Mouse (Mus musculus) lung, embryonic 16.5 days (tissue): ENCODE results near the gene Serpind1. TPM values are rescaled to one million over a fixed set of nuclear protein-coding genes. Genes with fewer than 3 reads are reported as not detected.

Experiments used
- ATAC-seq: fragments of 200-750 bp; cut with Nextera tagmentation; 2 replicates; pipeline ENCODE4 v1.8.0; 2017; ENCODE audit warnings: low read depth, mild to moderate bottlenecking, moderate library complexity
- H3K27ac ChIP-seq: fragments of 300-500 bp; sonication (generic); 2 replicates; pipeline ENCODE4 v1.5.1; 2014; ENCODE audit warnings: mild to moderate bottlenecking, control low read depth, low read length
- H3K27me3 ChIP-seq: fragments of 300-500 bp; sonication (generic); 2 replicates; pipeline ENCODE4 v1.6.1; 2014; ENCODE audit warnings: low read depth, low read length, mixed read lengths; ENCODE audit not compliant: control insufficient read depth, insufficient read depth
- H3K36me3 ChIP-seq: fragments of 300-500 bp; sonication (generic); 2 replicates; pipeline ENCODE4 v1.6.1; 2014; ENCODE audit warnings: low read length; ENCODE audit not compliant: control insufficient read depth, insufficient read depth
- H3K4me1 ChIP-seq: fragments of 300-500 bp; sonication (generic); replicated peaks from 2 replicates; pipeline ENCODE4 v1.6.1; 2014; ENCODE audit warnings: low read length, mixed read lengths; ENCODE audit not compliant: control insufficient read depth, insufficient read depth
- H3K4me2 ChIP-seq: fragments of 300-500 bp; sonication (generic); 2 replicates; pipeline ENCODE4 v1.6.1; 2014; ENCODE audit warnings: low read depth, low read length, control low read depth
- H3K4me3 ChIP-seq: fragments of 300-500 bp; sonication (generic); 2 replicates; pipeline ENCODE4 v1.5.1; 2014; ENCODE audit warnings: mild to moderate bottlenecking, low read length, control low read depth
- H3K9ac ChIP-seq: fragments of 300-500 bp; sonication (generic); 2 replicates; pipeline ENCODE4 v1.6.1; 2014; ENCODE audit warnings: low read length, control low read depth
- H3K9me3 ChIP-seq: fragments of 300-500 bp; sonication (generic); 2 replicates; pipeline ENCODE4 v1.6.1; 2016; ENCODE audit warnings: low read length; ENCODE audit not compliant: control insufficient read depth
- WGBS: fragments of 180-500 bp; shearing (Covaris S2); extraction: QIAGEN DNeasy Blood & Tissue Kit; methylation state at CpG from one replicate; pipeline ENCODE4 v1.1.7; 2014; 5-methylcytosine and 5-hydroxymethylcytosine counted together
- polyA plus RNA-seq: library from polyadenylated mRNA; unstranded; fragments of >200 nt; fragmentation: Nextera tagmentation; extraction: Ambion mirVana; gene quantifications from 2 replicates; pipeline ENCODE4 v1.2.1, GENCODE M21; 2015

The Serpind1 gene
- 0.70 and 3.3 TPM in 2 replicates for polyA plus RNA-seq

DNA sequence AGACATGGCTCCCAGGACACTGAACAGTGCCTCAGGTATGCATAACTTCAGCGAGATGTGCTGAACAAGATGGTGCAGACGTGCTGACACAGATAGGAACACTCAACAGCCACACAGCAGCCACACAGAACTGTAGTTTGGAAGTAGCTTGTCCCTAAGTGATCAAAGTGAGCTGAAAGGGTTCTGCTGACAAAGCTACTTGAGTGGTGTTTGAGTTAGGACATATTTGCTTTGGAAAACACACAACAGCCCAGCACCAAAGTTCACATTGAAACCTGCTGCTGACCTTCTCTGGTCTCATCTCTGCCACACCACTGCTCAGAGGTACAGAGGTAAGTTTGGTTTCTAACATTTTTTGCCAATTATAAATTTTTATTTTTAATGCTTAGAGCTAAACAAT is at the start of gene Serpind1:
Gene Serpind1, plus strand, starts transcription at position 256 of the 400 bp plus-strand sequence.
- H3K27me3 ChIP-seq: no peaks in the 10 kb centered on the region
- H3K9ac ChIP-seq: no peak within 1 kb of the TSS
- no peak within 1 kb of the TSS for H3K4me3 ChIP-seq
- no peak within 1 kb of the TSS for H3K4me2 ChIP-seq
- no peak for ATAC-seq
- H3K4me1 ChIP-seq: 0 out of 2 replicates have a peak, but pooled peaks cover 3% of the 10 kb centered on the region
- no peak within 1 kb of the TSS for H3K27ac ChIP-seq
- 38% methylated on average over 2 of the region's 2 CpGs for WGBS
- no peaks in the 10 kb centered on the region for H3K9me3 ChIP-seq
- no peaks in the 10 kb centered on the region for H3K36me3 ChIP-seq

GRCm38 (mm10) chr16:17283151-17283550 is 48.0 kb upstream of the Serpind1 start:
- no peaks in the 10 kb centered on the region for H3K4me1 ChIP-seq
- no peak overlapping the region for H3K4me2 ChIP-seq
- peaks cover 11% of the 10 kb centered on the region for H3K36me3 ChIP-seq
- H3K9me3 ChIP-seq: no peaks in the 10 kb centered on the region
- no peak for ATAC-seq
- H3K9ac ChIP-seq: no peak overlapping the region
- no peak overlapping the region for H3K4me3 ChIP-seq
- peaks cover 5% of the 10 kb centered on the region for H3K27me3 ChIP-seq
- WGBS: 61% methylated on average over 6 of the region's 6 CpGs
- H3K27ac ChIP-seq: no peak overlapping the region

DNA sequence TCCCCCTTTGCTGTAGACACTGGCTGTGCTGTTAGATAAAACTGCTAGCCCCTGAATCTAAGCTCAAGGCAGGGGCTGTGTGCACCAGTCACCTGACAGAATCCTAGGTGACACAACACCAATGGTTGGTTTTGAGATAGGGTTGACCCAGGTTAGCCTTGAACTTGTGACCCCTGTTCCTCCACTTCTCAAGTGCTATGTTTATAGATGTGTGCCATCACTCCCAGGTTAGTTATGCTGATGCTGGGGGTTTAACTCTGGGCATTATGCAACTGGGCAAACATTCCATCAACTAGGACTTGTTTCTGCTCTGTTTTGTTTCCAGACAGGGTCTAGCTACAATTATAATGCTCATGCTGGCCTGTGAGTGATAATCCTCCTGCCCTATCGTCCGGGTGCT is 44.1 kb upstream of the Serpind1 start:
- Histone ChIP-seq H3K9me3 (no peaks in the 10 kb centered on the region), H3K4me3 (no peak overlapping the region), H3K36me3 (peaks cover 8% of the 10 kb centered on the region), H3K27me3 (no peaks in the 10 kb centered on the region), H3K4me2 (no peak overlapping the region), H3K9ac (no peak overlapping the region), H3K4me1 (no peaks in the 10 kb centered on the region), H3K27ac (no peak overlapping the region)
- WGBS: 84% methylated on average over 2 of the region's 2 CpGs
- no peak for ATAC-seq

GRCm38 (mm10) chr16:17291016-17291415 is 40.2 kb upstream of the Serpind1 start:
- Histone ChIP-seq H3K27me3 (no peaks in the 10 kb centered on the region), H3K4me2 (no peak overlapping the region), H3K9me3 (no peaks in the 10 kb centered on the region), H3K4me1 (no peaks in the 10 kb centered on the region), H3K9ac (no peak overlapping the region), H3K27ac (no peak overlapping the region), H3K4me3 (no peak overlapping the region), H3K36me3 (peaks cover 3% of the 10 kb centered on the region)
- no peak for ATAC-seq
- 87% methylated on average over 2 of the region's 2 CpGs for WGBS

DNA sequence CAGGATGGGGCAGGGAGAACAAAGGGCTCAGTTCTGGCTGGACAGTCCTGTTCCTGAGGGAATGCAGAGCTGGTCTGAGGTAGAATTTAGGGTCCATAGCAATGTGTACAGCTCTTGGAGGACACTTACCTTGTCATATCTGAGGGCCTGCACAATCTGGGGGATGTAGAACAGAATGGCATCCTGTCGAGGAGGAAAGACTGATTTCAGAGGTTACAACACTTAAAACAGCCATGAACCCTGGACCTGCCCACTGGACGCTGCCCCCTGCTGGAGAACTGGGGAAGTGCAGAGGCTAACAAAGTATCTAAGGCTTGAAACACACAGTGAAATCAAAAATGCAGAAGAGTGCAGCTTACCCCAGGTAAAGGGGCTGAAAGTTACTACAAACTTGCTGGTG is 38.4 kb upstream of the Serpind1 start:
- WGBS: 0% methylated on average over 2 of the region's 2 CpGs
- peaks cover 5% of the 10 kb centered on the region for H3K36me3 ChIP-seq
- no peaks in the 10 kb centered on the region for H3K27me3 ChIP-seq
- H3K9ac ChIP-seq: no peak overlapping the region
- H3K27ac ChIP-seq: no peak overlapping the region
- H3K4me2 ChIP-seq: no peak overlapping the region
- ATAC-seq: peak; percentile 43; the same call in 1 of the 2 replicates
- no peaks in the 10 kb centered on the region for H3K9me3 ChIP-seq
- no peaks in the 10 kb centered on the region for H3K4me1 ChIP-seq
- H3K4me3 ChIP-seq: no peak overlapping the region

DNA sequence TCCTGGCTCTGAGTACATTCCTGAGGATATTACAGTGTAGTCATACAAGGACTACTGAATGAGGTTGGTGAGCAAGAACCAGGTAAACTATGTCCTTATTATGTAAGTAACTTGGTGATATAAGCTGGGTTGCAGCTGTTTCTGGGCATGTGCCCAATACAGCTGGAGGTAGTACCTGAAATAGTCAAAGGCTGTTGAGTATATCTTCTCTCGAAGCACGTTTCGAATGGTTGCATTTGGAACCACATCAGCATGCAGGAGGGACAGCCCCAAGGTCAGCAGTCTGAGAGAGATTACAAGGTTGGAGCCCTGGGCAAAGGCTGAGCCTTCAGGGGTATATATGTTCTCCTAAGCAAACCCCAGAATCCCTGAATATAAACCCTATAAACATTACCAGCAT is 30.4 kb upstream of the Serpind1 start:
- H3K36me3 ChIP-seq: peaks cover 18% of the 10 kb centered on the region
- H3K4me1 ChIP-seq: no peaks in the 10 kb centered on the region
- no peak overlapping the region for H3K4me3 ChIP-seq
- H3K27ac ChIP-seq: no peak overlapping the region
- H3K4me2 ChIP-seq: no peak overlapping the region
- no peaks in the 10 kb centered on the region for H3K27me3 ChIP-seq
- H3K9ac ChIP-seq: no peak overlapping the region
- no peak for ATAC-seq
- no peaks in the 10 kb centered on the region for H3K9me3 ChIP-seq
- 95% methylated on average over 3 of the region's 3 CpGs for WGBS

DNA sequence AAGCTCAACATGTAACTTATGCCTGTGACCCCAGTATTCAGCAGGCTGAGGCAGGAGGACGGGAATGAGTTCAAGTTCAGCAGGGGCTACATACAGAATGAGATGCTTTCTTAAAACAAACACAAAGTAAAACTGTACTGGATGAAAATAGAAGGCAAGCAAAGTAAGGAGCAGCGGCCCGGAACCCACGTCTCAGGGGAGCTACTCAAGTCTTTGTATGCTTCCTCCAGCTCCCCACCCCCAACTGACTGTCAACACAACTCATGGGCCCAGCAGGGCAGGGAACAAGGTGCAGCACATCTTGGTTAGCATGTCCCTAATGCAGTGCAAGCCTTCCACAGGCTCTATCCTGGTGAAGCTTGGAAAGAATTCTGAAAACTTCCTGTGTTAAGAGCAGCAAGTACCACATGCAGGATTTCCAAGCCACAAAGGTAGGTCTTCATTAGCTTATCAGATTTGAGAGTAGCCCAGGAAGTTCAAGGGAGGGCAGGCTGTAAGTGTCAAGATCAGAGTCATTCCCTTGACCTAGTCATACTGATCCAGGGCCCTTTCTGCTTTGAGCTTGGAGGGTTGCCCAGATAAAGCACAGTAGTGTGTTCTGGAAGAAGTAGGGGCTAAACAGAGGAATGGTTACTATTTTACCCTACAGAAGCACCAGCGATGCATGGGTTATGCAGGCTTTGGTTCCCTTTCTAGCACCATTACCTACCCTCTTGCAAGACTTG is 27.5 kb upstream of the Serpind1 start:
- no peak overlapping the region for H3K4me3 ChIP-seq
- no peaks in the 10 kb centered on the region for H3K9me3 ChIP-seq
- H3K27me3 ChIP-seq: no peaks in the 10 kb centered on the region
- no peak overlapping the region for H3K27ac ChIP-seq
- H3K36me3 ChIP-seq: peaks cover 22% of the 10 kb centered on the region
- no peak overlapping the region for H3K9ac ChIP-seq
- no peak overlapping the region for H3K4me2 ChIP-seq
- WGBS: 74% methylated on average over 5 of the region's 5 CpGs
- no peak for ATAC-seq
- no peaks in the 10 kb centered on the region for H3K4me1 ChIP-seq

DNA sequence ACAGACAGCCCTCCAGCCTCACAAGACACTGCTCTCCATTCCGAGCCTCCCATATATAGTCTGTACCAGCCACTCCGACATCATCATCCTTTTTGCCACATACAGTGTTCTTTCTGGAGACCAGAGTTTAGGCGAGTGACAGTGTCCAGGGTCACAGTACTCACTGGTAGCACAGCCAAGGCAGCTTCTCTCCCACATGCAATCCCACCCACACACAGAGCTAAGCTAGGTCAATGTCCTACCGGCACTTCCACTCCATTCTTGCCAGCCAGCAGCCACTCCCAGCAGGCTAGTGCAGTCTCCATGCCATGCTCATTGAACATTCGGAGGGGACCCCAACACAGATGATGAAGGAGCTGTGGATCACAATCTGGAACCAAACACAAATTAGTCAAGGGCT is 23.7 kb upstream of the Serpind1 start:
- H3K9me3 ChIP-seq: no peaks in the 10 kb centered on the region
- no peak overlapping the region for H3K4me3 ChIP-seq
- no peak overlapping the region for H3K27ac ChIP-seq
- no peak overlapping the region for H3K9ac ChIP-seq
- WGBS: 91% methylated on average over 5 of the region's 5 CpGs
- peaks cover 17% of the 10 kb centered on the region for H3K36me3 ChIP-seq
- H3K4me1 ChIP-seq: no peaks in the 10 kb centered on the region
- ATAC-seq: no peak
- H3K4me2 ChIP-seq: no peak overlapping the region
- H3K27me3 ChIP-seq: no peaks in the 10 kb centered on the region

GRCm38 (mm10) chr16:17309036-17309435 is 22.1 kb upstream of the Serpind1 start:
- H3K27ac ChIP-seq: no peak overlapping the region
- H3K36me3 ChIP-seq: peaks cover 11% of the 10 kb centered on the region
- no peak overlapping the region for H3K4me2 ChIP-seq
- H3K4me3 ChIP-seq: no peak overlapping the region
- 86% methylated on average over 10 of the region's 10 CpGs for WGBS
- no peak overlapping the region for H3K9ac ChIP-seq
- H3K9me3 ChIP-seq: no peaks in the 10 kb centered on the region
- no peaks in the 10 kb centered on the region for H3K4me1 ChIP-seq
- no peak for ATAC-seq
- H3K27me3 ChIP-seq: no peaks in the 10 kb centered on the region
